Mouse (Mus musculus) liver, embryonic 14.5 days (tissue): ENCODE measurements around the gene Rpsa.

Experiments used
- CTCF ChIP-seq: IDR thresholded peaks from 2 replicates; pipeline ENCODE4 v1.5.1; 2016; ENCODE audit warnings: antibody characterized with exemption, low read depth, control low read depth
- EP300 ChIP-seq: IDR thresholded peaks from 2 replicates; pipeline ENCODE4 v1.6.1; 2016; ENCODE audit warnings: antibody characterized with exemption, low read depth

GRCm38 (mm10) chr9:120120503-120120902 is 7.0 kb upstream of the Rpsa start:
- TF ChIP-seq CTCF (no peak), EP300 (no peak)
